Mouse (Mus musculus): ENCODE data around the gene Lyplal1.

Lyplal1 gene

GRCm38 (mm10) chr1:186116701-186117488 is at the start of gene Lyplal1:
Gene Lyplal1 (minus strand): TSS chr1:186117310.
- DNase-seq = peak; percentile 86

GRCm38 (mm10) chr1:186163616-186164015 is 46.5 kb upstream of the Lyplal1 start:
- DNase-seq = no peak

GRCm38 (mm10) chr1:186163206-186163605 is 46.1 kb upstream of the Lyplal1 start:
- no peak for DNase-seq

GRCm38 (mm10) chr1:186150376-186150775 is 33.3 kb upstream of the Lyplal1 start:
- DNase-seq = no peak

GRCm38 (mm10) chr1:186145444-186145843 is 28.3 kb upstream of the Lyplal1 start:
- no peak for DNase-seq

- no peak for DNase-seq
Observed at GRCm38 (mm10) chr1:186140191-186140590, 23.1 kb upstream of the Lyplal1 start.

- no peak for DNase-seq
Observed at GRCm38 (mm10) chr1:186137873-186138272, 20.8 kb upstream of the Lyplal1 start.

GRCm38 (mm10) chr1:186136636-186137380 is 19.7 kb upstream of the Lyplal1 start:
- no peak for DNase-seq

- DNase-seq = no peak
Observed at GRCm38 (mm10) chr1:186131465-186131864, 14.4 kb upstream of the Lyplal1 start.

- no peak for DNase-seq
Observed at GRCm38 (mm10) chr1:186128940-186129339, 11.8 kb upstream of the Lyplal1 start.

GRCm38 (mm10) chr1:186126313-186126862 is 9.3 kb upstream of the Lyplal1 start:
- DNase-seq = no peak

GRCm38 (mm10) chr1:186123690-186124089 is 6.6 kb upstream of the Lyplal1 start:
- no peak for DNase-seq

GRCm38 (mm10) chr1:186119856-186120255 is 2.7 kb upstream of the Lyplal1 start:
- DNase-seq = no peak

- DNase-seq = no peak
Observed at GRCm38 (mm10) chr1:186116086-186116600, 967 bp downstream of the Lyplal1 start.

- DNase-seq = no peak
Observed at GRCm38 (mm10) chr1:186102313-186102712, 14.8 kb downstream of the Lyplal1 start.

GRCm38 (mm10) chr1:186066266-186066897 is 50.7 kb downstream of the Lyplal1 start:
- DNase-seq = no peak

- DNase-seq = no peak
Observed at GRCm38 (mm10) chr1:186060041-186060440, 57.1 kb downstream of the Lyplal1 start.

GRCm38 (mm10) chr1:186054227-186054626 is 62.9 kb downstream of the Lyplal1 start:
- no peak for DNase-seq

GRCm38 (mm10) chr1:186053280-186054043 is 63.6 kb downstream of the Lyplal1 start:
- no peak for DNase-seq

GRCm38 (mm10) chr1:186043709-186044452 is 73.2 kb downstream of the Lyplal1 start:
- DNase-seq = no peak

GRCm38 (mm10) chr1:186041841-186042240 is 75.3 kb downstream of the Lyplal1 start:
- no peak for DNase-seq

Measured in thymus, postnatal 14 days (tissue).